Mouse (Mus musculus): ENCODE results near the gene Cog5.
"Not testable (repeated sequence)": the region's sequence is repeated elsewhere in the genome, so short reads cannot be mapped to it uniquely, and the experiment has no call there.

Gene Cog5

DNA sequence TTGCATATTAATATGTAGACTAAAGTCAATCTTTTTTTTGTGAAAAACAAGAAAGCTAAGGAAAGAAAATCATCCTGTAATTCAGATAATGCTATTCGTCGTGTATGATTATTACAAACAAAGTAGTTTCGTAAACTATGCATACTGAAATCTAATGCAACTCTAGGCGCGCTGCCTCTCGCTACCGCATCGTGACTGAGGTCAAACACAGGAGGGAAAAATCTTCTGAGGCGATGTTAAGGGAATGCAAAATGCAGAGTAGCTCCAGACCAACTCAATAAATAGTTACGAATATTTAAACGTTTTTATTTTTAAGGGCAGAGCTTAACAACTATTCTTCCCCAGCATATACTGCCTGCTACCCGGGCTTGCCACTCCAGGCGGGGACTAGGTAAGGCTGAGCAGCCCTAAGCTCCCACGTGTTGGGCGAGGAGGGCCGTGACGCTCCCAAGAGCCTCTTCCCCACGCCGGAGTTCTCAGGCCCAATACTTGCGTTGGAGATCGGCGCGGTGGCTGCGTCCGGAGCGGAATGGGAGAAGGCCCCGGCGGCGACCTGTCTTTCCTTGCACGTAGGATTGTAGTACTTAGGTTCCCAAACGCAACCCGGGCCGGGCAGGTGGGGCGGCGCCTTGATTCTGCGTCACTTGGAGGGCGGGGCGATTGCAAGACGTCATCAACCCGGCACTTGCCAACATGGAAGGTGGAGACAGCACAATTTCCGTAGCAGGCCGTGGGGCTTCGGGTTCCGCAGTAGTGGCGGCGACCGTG, at the start of gene Cog5, which contains the start of gene Dus4l:
Cog5 (plus strand) TSS at position 673 of the 768 bp plus-strand sequence.
Dus4l (minus strand) TSS at position 630 of the 768 bp plus-strand sequence.
- CTCF ChIA-PET: interaction anchor here (0.5 kb wide), 1 partner anchor 201 kb away, joined by 4 read pairs; no protein-coding TSS in a partner anchor

DNA sequence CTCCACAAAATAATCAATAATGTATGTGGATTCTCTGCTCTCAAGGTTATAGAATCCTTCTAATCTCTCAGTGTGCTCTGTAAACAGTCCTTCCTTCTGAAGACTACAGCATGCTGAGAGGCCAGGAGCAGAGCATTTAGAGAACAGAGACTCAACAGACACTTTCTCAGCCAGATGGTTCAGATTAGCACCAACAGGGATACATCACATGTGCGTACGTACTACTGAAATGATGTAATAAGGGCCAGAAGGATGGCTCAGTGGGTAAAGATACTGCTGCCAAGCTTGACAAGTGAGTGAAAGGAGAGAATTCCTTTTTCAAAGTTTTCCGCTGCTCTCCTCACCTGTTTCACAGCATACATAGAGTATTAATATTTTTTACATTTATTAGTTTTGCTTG, 49.8 kb upstream of the Cog5 start:
- CTCF ChIA-PET: no interaction called here

DNA sequence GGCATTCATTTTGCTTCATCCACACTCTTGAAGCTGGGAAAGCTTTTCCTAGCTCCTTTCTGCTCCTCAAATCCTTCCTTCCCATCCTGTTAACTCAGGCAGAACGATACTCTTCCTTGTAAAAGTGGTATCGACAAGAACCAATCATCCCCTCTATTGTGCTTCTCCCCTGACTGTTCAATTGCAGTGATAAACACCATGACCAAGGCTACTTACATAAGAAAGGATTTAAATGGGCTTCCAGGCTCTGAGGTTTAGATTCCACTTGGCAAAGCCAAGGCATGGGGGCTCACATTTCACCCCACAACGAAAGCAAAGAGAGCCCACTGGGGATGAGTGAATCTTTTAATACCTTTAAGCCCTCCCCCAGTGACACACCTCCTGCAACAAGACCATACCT, 46.5 kb upstream of the Cog5 start:
- CTCF ChIA-PET: no interaction called here

- CTCF ChIA-PET: no interaction called here
These were observed 41.3 kb upstream of the Cog5 start for GRCm38 (mm10) chr12:31613353-31613752.

GRCm38 (mm10) chr12:31620106-31620505, 34.6 kb upstream of the Cog5 start:
- CTCF ChIA-PET: interaction anchor here (0.6 kb wide), 2 partner anchors 51 to 286 kb away, joined by 3 to 4 read pairs; no protein-coding TSS in a partner anchor

DNA sequence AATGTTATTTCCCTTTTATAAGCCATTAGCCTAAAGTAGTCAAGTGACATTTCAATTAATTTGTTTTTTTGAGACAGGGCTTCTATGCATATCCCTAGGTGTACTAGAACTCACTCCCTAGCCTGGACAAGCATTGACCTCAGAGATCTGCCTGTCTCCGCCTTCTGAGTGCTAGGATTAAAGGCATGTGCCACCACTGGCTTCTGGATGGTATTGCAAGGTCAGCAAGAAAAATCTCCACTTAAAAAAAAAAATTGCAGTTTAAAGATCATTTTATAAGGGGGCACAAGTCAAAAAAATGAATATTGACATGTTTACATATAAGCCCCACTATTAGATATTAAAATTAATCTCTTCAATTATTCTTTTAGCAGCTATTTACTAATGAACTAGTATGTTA, 29.7 kb upstream of the Cog5 start:
- CTCF ChIA-PET: interaction anchor here (0.7 kb wide), 1 partner anchor 513 kb away, joined by 4 read pairs; no protein-coding TSS in a partner anchor

- CTCF ChIA-PET: not testable (repeated sequence)
These were observed 26.3 kb upstream of the Cog5 start for GRCm38 (mm10) chr12:31628396-31628795.

- CTCF ChIA-PET: interaction anchor here (0.6 kb wide), 1 partner anchor 79 kb away, joined by 5 read pairs; no protein-coding TSS in a partner anchor
These were observed 20.7 kb upstream of the Cog5 start for GRCm38 (mm10) chr12:31633970-31634342.

DNA sequence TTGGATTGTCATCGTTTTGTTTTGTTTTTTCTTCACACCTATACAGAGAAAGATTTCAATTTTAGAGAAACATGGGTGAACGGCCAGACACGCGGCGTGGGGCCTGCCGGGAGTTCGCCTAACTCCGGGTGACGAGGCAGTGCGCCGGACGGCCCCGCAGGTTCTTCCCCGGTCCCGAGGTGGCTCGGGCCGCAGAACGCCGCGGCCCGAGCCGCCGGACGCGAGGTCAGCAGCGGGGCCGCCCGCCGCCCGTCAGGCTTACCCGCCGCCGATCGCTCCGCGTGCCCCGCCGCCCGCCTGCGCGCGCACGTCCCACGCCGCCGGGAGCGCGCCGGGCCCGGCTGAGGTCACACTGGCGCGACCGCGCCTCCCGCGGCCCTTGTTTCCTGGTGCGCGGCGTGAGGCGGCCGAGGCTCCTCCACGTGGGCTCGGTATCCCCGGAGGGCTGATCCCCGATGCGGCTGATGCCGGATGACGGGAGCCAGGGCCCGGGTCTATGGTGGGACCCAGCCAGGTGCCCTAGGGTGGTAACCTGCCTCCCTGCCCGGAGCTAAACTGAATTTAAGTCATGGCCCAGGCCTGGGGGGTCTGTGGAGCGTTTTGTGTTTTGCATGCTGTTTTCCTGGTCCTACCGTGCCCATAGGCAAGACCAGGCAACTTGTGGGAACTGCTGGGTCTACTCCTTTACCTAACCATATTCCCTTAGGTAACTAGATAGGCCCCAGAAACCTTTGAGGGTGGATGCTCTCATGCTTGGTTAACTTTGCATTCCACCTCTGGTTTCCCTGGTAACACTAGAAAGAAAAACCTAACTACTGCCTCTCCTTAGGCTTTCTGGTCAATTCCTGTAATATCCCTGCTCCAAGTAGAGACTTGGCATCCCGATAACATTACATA, 20.1 kb upstream of the Cog5 start, which contains the start of gene Bcap29:
Bcap29 (minus strand) TSS at position 316 of the 897 bp plus-strand sequence.
- CTCF ChIA-PET: interaction anchor here (0.6 kb wide), 2 partner anchors 80 to 1526 kb away, joined by 3 to 5 read pairs; no protein-coding TSS in a partner anchor

- CTCF ChIA-PET: interaction anchor here (0.6 to 0.8 kb wide), 2 partner anchors 17 to 1525 kb away, joined by 3 read pairs; no protein-coding TSS in a partner anchor
These were observed 19.4 kb upstream of the Cog5 start for GRCm38 (mm10) chr12:31635240-31635607.

GRCm38 (mm10) chr12:31653611-31654010, 1.1 kb upstream of the Cog5 start:
- CTCF ChIA-PET: no interaction called here

GRCm38 (mm10) chr12:31654965-31655477, 352 bp downstream of the Cog5 start:
- CTCF ChIA-PET: no interaction called here

DNA sequence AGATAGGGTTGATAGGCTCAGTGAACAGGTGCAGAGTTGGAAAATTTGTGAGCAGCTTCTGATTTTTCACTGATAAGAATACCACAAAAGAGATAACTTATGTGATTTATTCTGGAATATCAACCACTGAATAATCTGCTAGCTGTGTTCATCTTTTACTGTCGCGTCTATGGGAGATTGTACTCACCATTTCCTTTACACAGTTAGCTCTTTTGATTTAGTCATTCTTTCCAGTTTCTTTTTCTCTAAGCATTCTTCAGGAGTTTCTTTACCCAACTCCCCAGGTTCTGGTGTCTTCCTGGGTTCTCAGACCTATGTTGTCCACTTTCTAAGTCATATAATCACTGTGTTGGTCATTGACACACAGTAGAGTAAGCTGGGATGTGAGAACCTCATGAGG, 2.2 kb downstream of the Cog5 start:
- CTCF ChIA-PET: interaction anchor here (0.7 kb wide), 1 partner anchor 130 kb away, joined by 4 read pairs; no protein-coding TSS in a partner anchor

GRCm38 (mm10) chr12:31665999-31666398, 11.3 kb downstream of the Cog5 start:
- CTCF ChIA-PET: no interaction called here

DNA sequence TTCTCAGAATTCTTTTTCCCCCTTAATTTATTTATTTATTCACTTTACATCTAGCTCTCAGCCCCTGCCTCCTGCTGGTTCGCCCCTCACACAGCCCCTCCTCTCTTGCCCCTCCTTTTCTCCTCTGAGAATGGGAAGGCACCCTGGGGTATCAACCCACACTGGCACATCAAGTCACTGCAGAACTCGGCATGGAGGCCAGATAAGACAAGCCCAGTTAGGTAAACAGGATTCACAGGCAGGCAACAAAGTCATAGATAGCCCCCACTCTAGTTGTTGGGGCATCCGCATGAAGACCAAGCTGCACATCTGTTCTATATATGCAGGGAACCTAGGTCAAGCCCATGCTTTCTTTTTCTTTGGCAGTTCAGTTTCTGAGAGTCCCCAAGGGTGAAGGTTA, 12.5 kb downstream of the Cog5 start:
- CTCF ChIA-PET: interaction anchor here (0.6 kb wide), 1 partner anchor 1506 kb away, joined by 3 read pairs; no protein-coding TSS in a partner anchor

DNA sequence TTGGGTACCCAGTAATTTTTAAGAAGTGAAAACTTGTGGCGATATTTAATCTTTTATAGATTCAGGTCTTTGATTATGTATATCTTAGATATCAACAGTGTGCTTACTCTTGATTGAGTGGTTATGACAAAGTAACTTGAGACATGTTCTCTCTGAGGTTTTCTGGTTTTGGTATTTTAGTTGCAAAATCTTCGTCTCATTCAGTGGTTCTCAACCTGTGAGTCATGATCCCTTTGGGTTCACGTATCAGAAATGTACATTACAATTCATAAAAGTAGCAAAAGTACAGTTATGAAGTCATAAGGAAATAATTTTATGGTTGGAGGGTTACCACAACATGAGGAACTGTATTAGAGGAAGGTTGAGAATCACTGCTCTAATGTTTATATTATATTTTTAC, 32.0 kb downstream of the Cog5 start:
- CTCF ChIA-PET: no interaction called here

DNA sequence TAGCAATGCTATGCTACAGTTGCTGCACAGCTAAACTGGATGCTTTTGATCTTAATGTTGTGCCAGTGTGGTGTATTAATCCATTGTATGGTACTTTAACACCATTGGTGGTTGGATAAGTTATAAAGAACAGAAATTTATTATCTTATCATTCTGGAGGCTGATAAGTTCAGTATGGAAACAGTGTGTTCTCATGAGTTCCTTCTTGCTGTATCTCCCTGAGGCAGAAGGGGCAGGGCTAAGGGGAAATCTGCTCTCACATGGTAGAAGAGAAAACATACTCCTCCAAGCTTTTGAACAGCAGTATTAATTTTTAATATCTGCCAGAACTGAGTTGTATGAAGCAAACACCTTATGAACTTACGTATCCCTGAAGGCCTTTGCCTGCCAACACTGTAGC, 38.6 kb downstream of the Cog5 start:
- CTCF ChIA-PET: no interaction called here

- CTCF ChIA-PET: no interaction called here
These were observed 46.1 kb downstream of the Cog5 start for GRCm38 (mm10) chr12:31700623-31701347.

DNA sequence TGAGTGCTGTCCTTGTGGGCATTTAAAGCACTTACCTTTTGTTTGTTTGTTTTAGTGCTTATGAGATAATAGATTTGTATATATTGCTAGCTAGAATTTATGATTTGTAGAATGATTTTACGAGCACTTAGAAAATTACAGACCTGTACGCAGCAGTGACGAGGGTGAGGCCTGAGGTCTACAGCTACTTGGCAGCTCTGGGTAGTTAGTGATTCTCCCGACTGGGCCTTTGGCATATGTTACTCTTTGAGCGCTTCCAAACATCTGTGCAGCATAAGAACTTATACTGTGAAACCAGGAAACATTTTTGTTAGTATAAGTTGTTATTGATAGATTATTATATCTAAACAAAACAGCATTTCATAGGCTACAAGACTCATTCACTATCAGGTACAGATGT, 46.7 kb downstream of the Cog5 start:
- CTCF ChIA-PET: no interaction called here

- CTCF ChIA-PET: no interaction called here
These were observed 49.2 kb downstream of the Cog5 start for GRCm38 (mm10) chr12:31703904-31704303.

DNA sequence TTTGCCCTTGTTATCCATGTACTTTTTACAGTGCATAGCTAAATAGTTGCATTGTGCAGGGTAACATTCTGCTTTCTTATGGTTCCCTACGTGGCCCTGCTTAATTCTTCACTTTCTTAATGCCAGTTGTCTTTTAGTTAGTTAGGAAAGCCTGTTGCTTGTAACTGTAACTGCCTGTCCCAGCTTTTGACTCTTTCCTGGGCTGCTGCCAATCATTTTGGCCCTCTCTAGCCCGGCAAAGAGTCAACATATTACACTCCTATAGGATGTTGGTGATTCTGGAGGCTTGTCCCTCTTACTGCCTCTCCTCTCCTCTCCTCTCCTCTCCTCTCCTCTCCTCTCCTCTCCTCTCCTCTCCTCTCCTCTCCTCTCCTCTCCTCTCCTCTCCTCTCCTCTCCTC, 51.5 kb downstream of the Cog5 start:
- CTCF ChIA-PET: interaction anchor here (0.6 kb wide), 2 partner anchors 41 to 42 kb away, joined by 8 to 15 read pairs; no protein-coding TSS in a partner anchor
